Mouse (Mus musculus) T-cell, adult 2 months (primary cell): Measurements from ENCODE around the gene Bfsp2.

Experiments used
- DNase-seq: peaks from one replicate; pipeline ENCODE4 v3.0.0; 2022; ENCODE audit warnings: low spot score

The Bfsp2 gene

DNA sequence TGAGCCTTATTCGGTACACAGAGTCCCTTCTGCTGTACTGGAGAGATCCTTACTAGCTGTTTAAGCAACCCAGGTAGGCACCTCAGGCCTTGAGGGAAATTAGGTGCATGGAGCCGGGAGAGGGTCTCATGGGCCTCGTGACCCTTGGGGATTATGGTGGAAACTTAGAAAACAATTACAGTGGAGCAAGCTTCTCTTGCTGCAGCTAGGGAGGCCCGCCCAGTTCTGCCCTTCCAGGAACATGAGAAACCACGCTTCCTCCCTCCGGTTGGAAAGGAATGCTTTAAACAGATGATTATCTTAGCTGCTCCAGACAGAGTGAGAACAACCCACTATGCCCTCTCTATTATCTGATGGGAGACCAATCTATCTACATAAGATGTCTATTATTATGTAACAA is 97.2 kb downstream of the Bfsp2 start:
- no peak for DNase-seq

DNA sequence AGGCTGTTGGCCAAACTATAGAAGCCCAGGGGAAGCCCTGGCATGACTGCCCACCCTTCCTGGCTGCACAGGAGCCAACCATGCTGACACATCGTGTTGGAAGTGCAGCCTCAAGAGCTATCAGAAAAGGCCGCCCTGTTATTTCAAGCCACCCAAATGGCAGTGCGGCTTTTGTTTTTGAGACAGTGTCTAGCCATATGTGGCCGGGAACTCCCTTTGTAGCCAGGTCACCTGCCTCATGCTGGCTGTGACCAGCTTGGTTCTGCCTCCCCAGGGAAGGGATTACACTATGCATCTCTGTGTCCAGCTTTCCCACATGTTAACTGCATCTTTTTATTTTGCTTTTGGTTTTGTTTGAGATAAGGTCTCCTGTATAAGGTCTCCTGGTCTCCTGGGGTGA is 99.7 kb downstream of the Bfsp2 start:
- DNase-seq = no peak

DNA sequence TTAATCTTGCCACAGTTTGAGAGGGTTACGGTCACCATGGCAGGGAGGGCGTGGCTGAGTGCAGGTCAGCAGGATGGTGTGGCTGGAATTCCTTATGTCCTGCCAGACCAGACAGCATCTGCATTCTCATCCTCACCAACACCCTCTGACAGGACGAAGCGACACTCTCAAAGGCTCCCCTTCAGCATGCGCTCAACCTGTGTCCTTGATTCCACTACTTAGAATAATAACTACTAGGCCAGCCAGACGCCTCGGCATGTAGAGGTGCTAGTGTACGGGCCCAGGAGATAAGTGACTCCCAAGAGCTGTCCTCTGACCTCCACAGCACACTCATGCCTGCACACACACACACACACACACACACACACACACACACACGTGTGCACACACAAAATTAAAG is 101.0 kb downstream of the Bfsp2 start:
- no peak for DNase-seq

DNA sequence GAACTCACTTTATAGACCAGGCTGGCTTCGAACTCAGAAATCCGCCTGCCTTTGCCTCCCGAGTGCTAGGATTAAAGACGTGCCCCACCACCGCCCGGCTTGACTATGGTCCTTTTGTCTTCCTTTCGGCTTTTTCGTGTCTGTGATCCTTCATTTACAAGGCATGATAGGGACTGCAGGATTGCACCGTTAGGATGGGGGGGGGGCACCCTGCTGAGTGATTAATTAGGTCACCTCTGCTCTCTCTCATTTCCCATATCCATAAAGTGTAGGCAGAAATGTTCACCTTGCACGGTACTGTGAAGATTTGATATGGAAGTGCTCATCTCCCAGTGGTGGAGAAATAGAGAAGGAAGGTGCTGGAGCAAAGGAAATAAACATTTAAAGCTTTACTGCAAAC is 101.5 kb downstream of the Bfsp2 start:
- no peak for DNase-seq

DNA sequence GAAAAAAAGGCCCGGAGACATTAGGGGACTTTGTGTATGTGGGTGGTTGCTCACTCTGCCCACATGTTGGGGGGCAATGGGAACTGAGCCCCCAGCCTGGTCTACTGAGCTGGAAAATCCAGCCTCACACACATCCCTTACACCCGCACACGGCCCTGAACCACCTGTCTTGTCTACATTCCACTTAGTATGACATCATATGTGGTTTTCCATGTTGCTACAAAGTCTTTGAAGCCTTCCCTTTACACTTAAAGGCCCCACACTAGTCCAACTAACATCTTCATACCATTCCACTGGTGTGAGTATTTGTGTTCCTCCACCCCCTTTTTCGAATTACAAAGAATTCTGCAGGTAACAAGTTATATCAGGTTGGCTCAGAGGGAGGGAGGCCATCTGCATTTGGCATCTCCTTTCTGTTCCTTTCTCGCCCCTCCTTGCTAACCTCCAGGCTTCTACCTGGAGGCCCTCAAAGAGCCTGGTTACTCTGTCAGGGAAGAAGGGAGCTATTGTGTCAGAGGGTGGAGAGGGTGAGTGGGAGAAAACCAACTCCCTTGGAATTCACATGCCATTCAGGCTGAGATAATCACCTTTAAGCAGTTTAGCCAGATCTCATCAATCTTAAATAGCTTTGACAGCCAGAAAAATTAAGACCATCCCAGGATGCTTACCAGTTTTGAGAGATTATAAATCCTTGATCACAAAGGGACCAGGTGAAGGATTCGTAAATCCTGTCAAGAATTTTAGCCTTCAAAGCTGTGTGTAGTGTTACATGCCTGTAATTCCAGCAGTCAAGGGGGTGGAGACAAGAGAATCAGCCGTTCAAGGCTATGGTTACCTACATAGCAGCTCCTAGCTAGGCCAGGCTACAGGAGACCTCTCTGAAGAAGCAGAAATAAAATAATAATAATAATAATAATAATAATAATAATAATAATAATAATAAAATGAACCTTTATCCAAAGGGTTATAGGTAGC is 103.6 kb downstream of the Bfsp2 start:
- no peak for DNase-seq
